Mouse (Mus musculus) hindbrain, embryonic 11.5 days (tissue): ENCODE measurements at regions not wholly inside any gene's neighbourhood (a gene's known extent, or its start where the extent isn't known, plus 50 kb on each side); places are given as distances from the start of the nearest gene placed in this dataset.

Experiments
- ATAC-seq: fragments of 200-750 bp; cut with Nextera tagmentation; 2 replicates; pipeline ENCODE4 v1.8.0; 2017; ENCODE audit warnings: mild to moderate bottlenecking, moderate TSS enrichment, moderate library complexity; ENCODE audit not compliant: low FRiP score
- DNase-seq: peaks from one replicate; pipeline ENCODE4 v3.0.0-alpha.2; 2015; ENCODE audit warnings: low spot score
- H3K27ac ChIP-seq: fragments of 300-500 bp; sonication (generic); 2 replicates; pipeline ENCODE4 v1.5.1; 2014; ENCODE audit warnings: mild to moderate bottlenecking, low read depth, low read length
- H3K27me3 ChIP-seq: fragments of 300-500 bp; sonication (generic); 2 replicates; pipeline ENCODE4 v1.6.1; 2014; ENCODE audit warnings: mild to moderate bottlenecking, low read length, moderate library complexity, mixed read lengths; ENCODE audit not compliant: control insufficient read depth, insufficient read depth
- H3K36me3 ChIP-seq: fragments of 300-500 bp; sonication (generic); 2 replicates; pipeline ENCODE4 v1.6.1; 2014; ENCODE audit warnings: mild to moderate bottlenecking, low read length, moderate library complexity, mixed read lengths; ENCODE audit not compliant: control insufficient read depth, insufficient read depth
- H3K4me1 ChIP-seq: fragments of 300-500 bp; sonication (generic); replicated peaks from 2 replicates; pipeline ENCODE4 v1.6.1; 2014; ENCODE audit warnings: low read length, mixed read lengths; ENCODE audit not compliant: control insufficient read depth, insufficient read depth
- H3K4me2 ChIP-seq: fragments of 300-500 bp; sonication (generic); replicated peaks from 2 replicates; pipeline ENCODE4 v1.6.1; 2014; ENCODE audit warnings: mild to moderate bottlenecking, low read depth, low read length
- H3K4me3 ChIP-seq: fragments of 300-500 bp; sonication (generic); 2 replicates; pipeline ENCODE4 v1.5.1; 2014; ENCODE audit warnings: low read depth, low read length
- H3K9ac ChIP-seq: fragments of 300-500 bp; sonication (generic); 2 replicates; pipeline ENCODE4 v1.6.1; 2014; ENCODE audit warnings: low read depth, low read length
- H3K9me3 ChIP-seq: fragments of 300-500 bp; sonication (generic); 2 replicates; pipeline ENCODE4 v1.6.1; 2016; ENCODE audit warnings: low read length; ENCODE audit not compliant: control insufficient read depth
- WGBS: fragments of 180-500 bp; shearing (Covaris S2); extraction: QIAGEN DNeasy Blood & Tissue Kit; methylation state at CpG from one replicate; pipeline ENCODE4 v1.1.7; 2014; 5-methylcytosine and 5-hydroxymethylcytosine counted together

- Histone ChIP-seq H3K4me3 (no peak overlapping the region), H3K27ac (no peak overlapping the region), H3K4me1 (no peaks in the 10 kb centered on the region), H3K27me3 (no peaks in the 10 kb centered on the region), H3K9ac (no peak overlapping the region), H3K4me2 (no peak overlapping the region), H3K36me3 (no peaks in the 10 kb centered on the region), H3K9me3 (no peaks in the 10 kb centered on the region)
- ATAC-seq (no peak), DNase-seq (no peak)
- 79% methylated on average over 1 of the region's 1 CpGs for WGBS
Measured at GRCm38 (mm10) chr14:9296145-9296544, 630.1 kb upstream of the 4930452B06Rik start.

- WGBS, result 76% methylated on average over 2 of the region's 2 CpGs
- H3K4me2 ChIP-seq, result no peak overlapping the region
- no peaks in the 10 kb centered on the region for H3K27me3 ChIP-seq
- H3K9ac ChIP-seq, result no peak overlapping the region
- no peak overlapping the region for H3K4me3 ChIP-seq
- no peaks in the 10 kb centered on the region for H3K9me3 ChIP-seq
- no peak for DNase-seq
- ATAC-seq, result no peak
- H3K27ac ChIP-seq, result no peak overlapping the region
- H3K36me3 ChIP-seq, result no peaks in the 10 kb centered on the region
- no peaks in the 10 kb centered on the region for H3K4me1 ChIP-seq
Measured at GRCm38 (mm10) chr14:9294555-9294954, 628.5 kb upstream of the 4930452B06Rik start.

- H3K9ac ChIP-seq, result no peak overlapping the region
- no peak overlapping the region for H3K27ac ChIP-seq
- H3K36me3 ChIP-seq, result no peaks in the 10 kb centered on the region
- WGBS, result 87% methylated on average over 1 of the region's 1 CpGs
- no peaks in the 10 kb centered on the region for H3K4me1 ChIP-seq
- no peak for DNase-seq
- no peak overlapping the region for H3K4me2 ChIP-seq
- H3K27me3 ChIP-seq, result no peaks in the 10 kb centered on the region
- no peak for ATAC-seq
- no peaks in the 10 kb centered on the region for H3K9me3 ChIP-seq
- H3K4me3 ChIP-seq, result no peak overlapping the region
Measured at GRCm38 (mm10) chr14:9288103-9288502, 622.1 kb upstream of the 4930452B06Rik start.

- no peak overlapping the region for H3K4me2 ChIP-seq
- no peaks in the 10 kb centered on the region for H3K36me3 ChIP-seq
- no peak overlapping the region for H3K9ac ChIP-seq
- ATAC-seq (no peak), DNase-seq (no peak)
- WGBS, result 91% methylated on average over 7 of the region's 7 CpGs
- H3K4me3 ChIP-seq, result no peak overlapping the region
- no peak overlapping the region for H3K27ac ChIP-seq
- no peaks in the 10 kb centered on the region for H3K4me1 ChIP-seq
- no peaks in the 10 kb centered on the region for H3K27me3 ChIP-seq
- H3K9me3 ChIP-seq, result no peaks in the 10 kb centered on the region
Measured at GRCm38 (mm10) chr14:9285606-9286002, 619.6 kb upstream of the 4930452B06Rik start.

- ATAC-seq (no peak), DNase-seq (no peak)
- Histone ChIP-seq H3K9ac (no peak overlapping the region), H3K27me3 (no peaks in the 10 kb centered on the region), H3K36me3 (no peaks in the 10 kb centered on the region), H3K9me3 (no peaks in the 10 kb centered on the region), H3K4me1 (no peaks in the 10 kb centered on the region), H3K4me3 (no peak overlapping the region), H3K27ac (no peak overlapping the region), H3K4me2 (no peak overlapping the region)
- 83% methylated on average over 2 of the region's 2 CpGs for WGBS
Measured at GRCm38 (mm10) chr14:9284976-9285605, 619.1 kb upstream of the 4930452B06Rik start.

- Histone ChIP-seq H3K4me2 (no peak overlapping the region), H3K4me3 (no peak overlapping the region), H3K4me1 (no peaks in the 10 kb centered on the region), H3K36me3 (no peaks in the 10 kb centered on the region), H3K9me3 (no peaks in the 10 kb centered on the region), H3K9ac (no peak overlapping the region), H3K27me3 (no peaks in the 10 kb centered on the region), H3K27ac (no peak overlapping the region)
- no peak for ATAC-seq
- no peak for DNase-seq
- WGBS, result 82% methylated on average over 14 of the region's 14 CpGs
Measured at GRCm38 (mm10) chr14:9267282-9268091, 601.4 kb upstream of the 4930452B06Rik start.

GRCm38 (mm10) chr14:9252017-9252416, 586.0 kb upstream of the 4930452B06Rik start:
- Histone ChIP-seq H3K27ac (no peak overlapping the region), H3K9me3 (no peaks in the 10 kb centered on the region), H3K9ac (no peak overlapping the region), H3K4me3 (no peak overlapping the region), H3K27me3 (no peaks in the 10 kb centered on the region), H3K4me2 (no peak overlapping the region), H3K4me1 (no peaks in the 10 kb centered on the region), H3K36me3 (no peaks in the 10 kb centered on the region)
- no peak for DNase-seq
- ATAC-seq, result no peak
- WGBS, result 88% methylated on average over 1 of the region's 1 CpGs

- DNase-seq, result no peak
- no peaks in the 10 kb centered on the region for H3K4me1 ChIP-seq
- no peak overlapping the region for H3K27ac ChIP-seq
- WGBS, result 63% methylated on average over 1 of the region's 1 CpGs
- ATAC-seq, result no peak
- H3K4me3 ChIP-seq, result no peak overlapping the region
- no peaks in the 10 kb centered on the region for H3K9me3 ChIP-seq
- H3K4me2 ChIP-seq, result no peak overlapping the region
- no peaks in the 10 kb centered on the region for H3K27me3 ChIP-seq
- no peak overlapping the region for H3K9ac ChIP-seq
- H3K36me3 ChIP-seq, result no peaks in the 10 kb centered on the region
Measured at GRCm38 (mm10) chr14:9245266-9245665, 579.2 kb upstream of the 4930452B06Rik start.

GRCm38 (mm10) chr14:9243336-9243735, 577.3 kb upstream of the 4930452B06Rik start:
- H3K36me3 ChIP-seq, result no peaks in the 10 kb centered on the region
- no peak for ATAC-seq
- H3K9me3 ChIP-seq, result no peaks in the 10 kb centered on the region
- no peak overlapping the region for H3K9ac ChIP-seq
- no peaks in the 10 kb centered on the region for H3K4me1 ChIP-seq
- no peak overlapping the region for H3K27ac ChIP-seq
- H3K27me3 ChIP-seq, result no peaks in the 10 kb centered on the region
- DNase-seq, result no peak
- no peak overlapping the region for H3K4me3 ChIP-seq
- no peak overlapping the region for H3K4me2 ChIP-seq
